Mouse (Mus musculus) testis, postnatal 14 days (tissue): ENCODE results near the gene Lmna.

Source experiments
- DNase-seq: peaks from one replicate; pipeline ENCODE4 v3.0.0; 2021; ENCODE audit warnings: low spot score

Gene Lmna

GRCm38 (mm10) chr3:88538271-88539145, 28.8 kb upstream of the Lmna start:
- DNase-seq, result no peak

DNA sequence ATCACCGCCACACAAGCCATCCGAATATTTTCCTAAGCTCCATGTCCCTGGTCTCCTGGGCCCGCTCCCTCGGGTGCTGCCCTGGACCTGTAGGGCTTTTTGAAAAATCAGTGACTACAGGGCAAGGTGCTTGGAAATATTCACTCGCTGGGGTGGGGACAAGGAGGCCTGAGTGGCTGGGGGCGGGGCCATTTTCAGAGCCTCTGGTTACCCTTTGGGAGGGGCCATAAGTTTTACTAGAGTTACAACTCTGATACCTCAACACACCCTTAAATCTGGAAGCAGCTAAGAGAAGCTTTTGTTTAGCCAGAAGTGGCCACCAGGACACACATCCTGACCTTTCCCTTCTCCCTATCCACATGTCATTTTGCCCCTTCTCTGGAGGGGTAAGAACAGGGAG, 27.4 kb upstream of the Lmna start:
- no peak for DNase-seq

DNA sequence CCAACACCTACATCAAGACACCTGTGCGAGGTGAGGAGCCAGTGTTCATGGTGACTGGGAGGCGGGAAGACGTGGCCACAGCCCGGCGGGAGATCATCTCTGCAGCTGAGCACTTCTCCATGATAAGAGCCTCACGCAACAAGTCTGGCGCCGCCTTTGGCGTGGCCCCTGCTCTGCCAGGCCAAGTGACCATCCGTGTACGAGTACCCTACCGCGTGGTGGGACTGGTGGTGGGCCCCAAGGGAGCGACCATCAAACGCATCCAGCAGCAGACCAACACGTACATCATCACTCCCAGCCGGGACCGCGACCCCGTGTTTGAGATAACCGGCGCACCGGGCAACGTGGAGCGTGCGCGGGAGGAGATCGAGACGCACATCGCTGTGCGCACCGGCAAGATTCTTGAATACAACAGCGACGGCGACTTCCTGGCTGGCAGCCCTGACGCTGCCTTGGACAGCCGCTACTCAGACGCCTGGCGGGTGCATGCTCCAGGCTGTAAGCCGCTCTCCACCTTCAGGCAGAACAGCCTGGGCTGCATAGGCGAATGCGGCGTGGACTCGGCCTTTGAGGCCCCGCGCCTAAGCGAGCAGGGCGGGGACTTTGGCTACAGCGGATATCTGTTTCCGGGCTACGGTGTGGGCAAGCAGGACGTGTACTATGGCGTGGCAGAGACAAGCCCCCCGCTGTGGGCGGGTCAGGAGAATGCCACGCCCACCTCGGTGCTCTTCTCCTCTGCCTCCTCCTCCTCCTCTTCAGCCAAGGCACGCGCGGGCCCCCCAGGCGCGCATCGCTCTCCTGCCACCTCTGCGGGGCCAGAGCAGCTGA, 26.6 kb upstream of the Lmna start:
- peak; percentile 64 for DNase-seq

DNA sequence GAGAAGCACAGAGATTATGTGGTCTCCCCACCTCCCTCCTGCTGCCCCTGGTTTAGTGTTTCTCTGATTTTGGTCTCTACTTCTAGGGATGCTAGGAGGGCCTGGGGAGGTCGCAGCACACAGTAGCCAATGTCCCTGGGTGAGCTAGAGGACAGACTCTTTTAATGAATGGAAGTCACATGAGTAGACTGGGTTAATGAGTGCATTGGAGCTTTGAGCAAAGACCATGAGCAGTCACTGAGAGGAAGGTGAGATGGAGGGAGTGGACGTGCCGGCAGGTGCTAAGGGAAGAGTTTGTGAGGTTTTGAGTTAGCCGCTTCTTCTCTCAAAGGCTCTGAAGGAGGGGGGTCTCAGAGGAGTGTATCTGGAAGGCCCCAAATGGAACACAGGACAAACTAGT, 25.8 kb upstream of the Lmna start:
- no peak for DNase-seq

DNA sequence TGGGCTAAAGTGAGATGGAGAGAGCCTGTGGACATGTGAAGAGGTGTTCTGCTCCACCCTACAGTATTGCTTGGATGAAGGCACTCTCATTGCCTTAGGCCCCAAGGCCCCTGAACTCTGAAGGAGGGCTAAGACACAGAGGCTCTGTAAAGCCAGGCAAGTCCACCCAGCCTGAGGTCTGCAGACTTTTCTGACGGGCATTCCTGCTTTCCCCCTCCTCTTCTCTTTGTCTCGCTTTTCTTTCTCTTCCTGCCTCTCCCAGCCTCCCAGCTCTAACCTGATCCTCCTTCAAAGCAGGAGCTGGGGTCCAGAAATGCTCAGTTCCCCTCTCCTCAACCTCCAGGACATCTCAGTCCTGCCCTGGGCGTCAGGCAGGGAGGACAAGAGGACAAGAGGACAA, 25.2 kb upstream of the Lmna start:
- no peak for DNase-seq

DNA sequence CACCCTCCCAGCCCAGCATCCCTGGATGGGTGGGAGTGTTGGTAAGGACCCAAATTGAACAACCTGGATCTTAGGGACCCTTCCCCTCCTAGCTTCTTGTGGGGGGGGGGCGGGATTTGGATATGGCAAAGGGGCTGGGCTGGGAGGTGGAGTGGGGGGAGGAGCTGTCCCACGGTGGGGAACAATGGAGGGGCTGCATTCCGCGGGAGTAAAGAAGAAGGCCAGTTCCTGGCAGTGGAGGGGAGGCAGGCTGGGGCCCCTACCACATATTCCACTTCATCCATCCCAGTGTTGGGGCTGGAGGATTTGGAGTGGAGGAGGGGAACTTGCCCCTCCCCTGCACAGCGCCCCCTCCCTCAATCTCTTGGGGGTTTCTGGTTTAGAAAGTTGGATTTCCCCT, 23.9 kb upstream of the Lmna start:
- DNase-seq, result no peak

- DNase-seq, result peak; percentile 53
These were observed 23.1 kb upstream of the Lmna start for GRCm38 (mm10) chr3:88532689-88533511.

- no peak for DNase-seq
These were observed 22.5 kb upstream of the Lmna start, which contains the start of gene Mex3a for GRCm38 (mm10) chr3:88532299-88532674. Gene Mex3a (plus strand): TSS chr3:88532395.

DNA sequence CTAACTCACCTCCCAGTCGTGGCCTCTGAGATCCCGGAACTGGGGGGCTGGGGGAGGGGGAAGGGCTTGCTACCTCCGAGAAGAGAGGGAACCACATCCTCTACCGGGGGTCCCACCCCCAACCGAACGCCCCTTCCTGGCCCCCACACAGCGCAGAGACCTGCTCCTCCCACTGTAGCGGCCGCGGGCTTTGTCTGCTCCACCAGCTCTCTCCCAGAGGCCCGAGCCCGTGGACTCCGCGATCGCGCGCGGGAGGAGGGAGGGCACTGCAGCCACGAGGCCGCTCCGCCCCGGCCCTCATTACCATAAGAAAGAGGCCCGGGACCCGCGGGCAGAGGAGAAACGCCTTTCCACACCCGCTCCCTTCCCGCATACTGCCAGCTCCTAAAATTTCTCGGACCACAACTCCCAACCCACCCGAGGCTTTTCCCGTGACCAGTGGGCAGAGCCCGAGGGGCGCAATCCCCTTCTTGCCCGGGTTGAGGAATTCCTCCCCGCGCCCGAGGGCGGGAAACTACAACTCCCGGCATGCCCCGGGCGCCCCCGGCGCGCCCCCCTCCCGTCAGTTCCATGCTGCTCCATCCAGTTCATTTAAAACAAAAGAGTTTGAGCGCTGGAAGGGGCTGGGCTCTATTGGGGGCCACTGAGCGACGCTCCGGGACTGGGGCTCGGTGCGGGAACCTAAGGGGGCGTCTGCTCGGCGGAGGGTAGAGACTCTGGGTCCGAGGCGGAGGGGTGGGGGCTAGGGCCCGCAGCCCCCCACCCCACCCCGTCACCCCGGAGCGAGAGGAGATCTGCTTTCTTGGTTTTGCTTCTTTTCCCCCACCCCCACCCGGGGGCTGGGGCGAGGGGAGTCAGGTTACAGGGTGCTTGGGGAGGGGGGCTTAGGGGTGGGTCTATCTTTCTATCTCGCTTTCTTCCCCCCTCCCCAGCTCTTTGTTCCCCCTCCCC, 21.9 kb upstream of the Lmna start:
- peak; percentile 89 for DNase-seq

DNA sequence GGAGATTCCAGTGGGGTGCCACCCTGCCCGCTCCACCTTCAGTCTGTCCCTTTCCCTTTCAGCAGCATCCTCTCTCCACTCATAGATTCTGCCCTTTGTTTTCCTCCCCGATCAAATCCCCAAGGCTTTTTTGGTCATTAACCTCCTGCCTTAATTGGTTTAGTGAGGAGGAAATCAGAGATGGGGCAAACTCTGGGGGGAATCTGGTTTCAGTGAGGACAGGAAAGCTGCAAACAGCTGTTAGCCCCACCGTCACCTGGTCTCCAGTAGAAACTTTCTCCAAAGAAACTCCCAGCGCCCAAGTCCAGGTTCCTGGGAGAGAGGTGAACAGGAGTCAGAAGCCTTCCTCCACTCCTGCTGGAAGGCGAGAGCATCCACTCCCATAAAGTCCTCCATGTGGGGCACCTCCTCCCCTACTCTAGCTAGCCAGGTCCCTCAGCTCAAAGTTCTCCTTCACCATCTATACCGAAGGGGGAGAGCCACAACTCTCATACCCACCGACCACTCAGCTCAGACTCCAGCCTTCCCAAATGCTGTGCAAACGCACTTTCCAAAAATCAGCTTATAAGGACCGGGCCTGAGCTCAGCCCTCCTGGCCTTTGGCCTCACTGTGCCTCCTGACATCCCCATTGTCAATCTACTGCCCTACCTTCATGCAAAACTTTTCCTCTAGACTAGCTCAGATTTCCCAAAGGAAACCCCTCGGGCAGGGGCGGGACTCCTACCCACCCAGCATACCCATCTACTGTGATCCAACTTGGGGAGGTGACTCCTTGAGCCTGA, 20.5 kb upstream of the Lmna start:
- DNase-seq, result no peak

- no peak for DNase-seq
These were observed 19.6 kb upstream of the Lmna start for GRCm38 (mm10) chr3:88529204-88530000.

DNA sequence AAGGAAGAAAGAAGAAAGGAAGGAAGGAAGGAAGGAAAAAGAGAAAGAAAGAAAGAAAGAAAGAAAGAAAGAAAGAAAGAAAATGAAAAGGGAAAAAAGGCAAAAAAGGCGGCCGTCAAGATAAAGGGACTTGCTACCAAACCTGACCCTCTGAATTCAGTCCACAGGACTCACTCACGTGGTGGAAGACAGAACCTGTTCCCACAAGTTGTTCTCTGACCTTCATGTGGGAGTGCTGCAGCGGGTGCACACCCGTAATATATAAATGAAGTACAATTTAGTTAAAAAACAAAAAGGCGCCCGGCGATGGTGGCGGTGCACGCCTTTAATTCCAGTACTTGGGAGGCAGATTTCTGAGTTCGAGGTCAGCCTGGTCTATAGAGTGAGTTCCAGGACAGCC, 18.9 kb upstream of the Lmna start:
- DNase-seq, result no peak

DNA sequence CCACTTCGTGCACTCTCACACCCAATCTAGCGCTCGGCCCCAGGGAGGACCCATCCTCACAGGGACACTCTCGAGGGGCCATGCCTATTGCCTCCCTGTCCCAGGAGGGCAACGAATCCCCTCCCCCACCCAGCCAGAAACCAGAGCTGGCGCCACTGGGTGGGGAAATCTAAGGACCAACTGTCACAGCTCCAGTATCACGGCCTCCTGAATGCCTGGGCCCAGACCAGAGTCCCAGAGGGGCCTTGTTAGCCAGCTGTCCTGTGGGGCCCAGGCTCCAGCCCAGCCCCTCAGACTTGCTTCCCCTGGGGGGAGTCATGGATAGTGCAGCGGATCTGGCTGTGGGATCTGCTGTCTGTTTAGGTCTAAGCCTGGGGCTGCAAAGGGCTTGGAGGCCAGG, 17.8 kb upstream of the Lmna start:
- DNase-seq, result no peak

GRCm38 (mm10) chr3:88526157-88527131, 16.7 kb upstream of the Lmna start:
- peak; percentile 80 for DNase-seq

GRCm38 (mm10) chr3:88525021-88525420, 15.3 kb upstream of the Lmna start:
- no peak for DNase-seq

GRCm38 (mm10) chr3:88523027-88523426, 13.3 kb upstream of the Lmna start:
- no peak for DNase-seq

GRCm38 (mm10) chr3:88521803-88522331, 12.1 kb upstream of the Lmna start:
- peak; percentile 50 for DNase-seq

GRCm38 (mm10) chr3:88521156-88521555, 11.4 kb upstream of the Lmna start:
- no peak for DNase-seq
